Mouse (Mus musculus) bone marrow macrophage, adult 2 months (primary cell): ENCODE data around the gene Zfp324. TPM values are rescaled to one million over a fixed set of nuclear protein-coding genes. Genes with fewer than 3 reads are reported as not detected.
"Not testable (repeated sequence)": the region's sequence is repeated elsewhere in the genome, so short reads cannot be mapped to it uniquely, and the experiment has no call there.

Experiments
- H3K27ac ChIP-seq: 2 replicates; pipeline ENCODE4 v1.5.1; 2012; ENCODE audit warnings: low read depth, low read length; ENCODE audit not compliant: insufficient read depth
- H3K4me1 ChIP-seq: 2 replicates; pipeline ENCODE4 v1.6.1; 2012; ENCODE audit warnings: low read length; ENCODE audit not compliant: control insufficient read depth, insufficient read depth
- H3K4me3 ChIP-seq: 2 replicates; pipeline ENCODE4 v1.5.1; 2012; ENCODE audit warnings: mild to moderate bottlenecking, low read length, moderate library complexity; ENCODE audit not compliant: insufficient read depth
- CTCF ChIP-seq: IDR thresholded peaks from 2 replicates; pipeline ENCODE4 v1.5.1; 2012; ENCODE audit warnings: low read depth, mild to moderate bottlenecking, low read length, moderate library complexity
- POLR2A ChIP-seq: IDR thresholded peaks from 2 replicates; pipeline ENCODE4 v1.6.1; 2012; ENCODE audit warnings: mild to moderate bottlenecking, low read depth, low read length, borderline replicate concordance
- polyA plus RNA-seq: library from polyadenylated mRNA; stranded (reverse); fragments of >200 nt; gene quantifications from 2 replicates; pipeline ENCODE4 v1.2.4, GENCODE M21; 2012; ENCODE audit not compliant: missing spikeins, insufficient read depth, insufficient read length

The Zfp324 gene
- 3.8 and 3.9 TPM in 2 replicates for polyA plus RNA-seq

DNA sequence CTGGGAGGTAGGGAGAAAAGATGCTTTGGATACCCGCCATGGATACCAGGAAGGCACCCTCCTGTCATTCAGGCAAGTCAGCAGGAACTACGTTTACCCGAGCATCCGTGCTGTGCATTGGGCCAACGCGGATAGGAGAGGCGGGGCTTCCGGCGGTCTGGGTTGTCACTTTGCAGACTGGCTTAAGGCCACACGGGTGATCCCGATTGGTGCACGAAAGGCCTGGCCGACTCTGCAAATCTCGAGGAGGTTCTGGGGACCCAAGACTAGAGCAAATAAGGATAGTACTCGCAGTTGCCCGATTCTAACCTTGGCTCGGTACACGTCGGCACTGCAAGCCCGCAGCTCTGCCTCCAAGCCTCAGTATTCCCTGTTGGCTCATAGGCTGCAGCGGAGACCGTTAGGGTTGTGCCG lies at the start of gene Zfp324:
Zfp324 (plus strand) TSS at position 161 of the 414 bp plus-strand sequence.
- Histone ChIP-seq H3K27ac (peak within 1 kb of the TSS; percentile 74), H3K4me1 (peaks cover 28% of the 10 kb centered on the region), H3K4me3 (peak within 1 kb of the TSS; percentile 85)
- no peak for TF ChIP-seq POLR2A
- no peak for TF ChIP-seq CTCF

DNA sequence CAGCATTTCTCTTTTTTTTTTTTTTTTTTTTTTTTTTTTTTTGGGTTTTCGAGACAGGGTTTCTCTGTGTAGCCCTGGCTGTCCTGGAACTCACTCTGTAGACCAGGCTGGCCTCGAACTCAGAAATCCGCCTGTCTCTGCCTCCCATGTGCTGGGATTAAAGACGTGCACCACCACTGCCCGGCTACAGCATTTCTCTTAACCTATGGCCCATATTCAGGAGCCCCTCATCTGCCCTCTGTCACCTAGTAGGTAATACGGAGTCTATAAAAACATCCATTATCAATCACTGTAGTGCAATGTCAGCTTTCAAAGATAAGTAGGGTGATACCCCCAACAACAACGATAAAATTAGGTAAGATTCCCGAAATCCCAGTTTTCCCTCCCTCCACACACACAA lies 45.1 kb upstream of the Zfp324 start:
- not testable (repeated sequence) for H3K27ac ChIP-seq, H3K4me3 ChIP-seq, H3K4me1 ChIP-seq

DNA sequence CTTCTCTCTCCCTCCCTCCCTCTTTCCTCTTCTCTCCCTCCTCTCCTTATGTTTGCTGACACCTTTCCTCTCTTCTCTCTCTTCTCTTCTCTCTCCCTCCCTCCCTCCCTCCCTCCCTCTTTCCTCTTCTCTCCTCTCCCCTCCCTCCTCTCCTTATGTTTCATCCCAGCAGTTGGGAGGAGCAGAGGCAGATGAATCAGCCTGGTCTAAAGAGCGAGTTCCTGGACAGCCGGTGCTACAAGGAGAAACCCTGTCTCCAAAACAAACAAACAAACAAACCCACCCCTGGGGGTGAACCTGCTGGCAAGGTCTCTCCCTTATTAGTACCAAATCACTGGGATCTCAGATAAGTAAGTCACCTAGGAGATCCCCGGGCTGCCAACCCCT lies 44.3 kb upstream of the Zfp324 start:
- Histone ChIP-seq H3K4me1 (peaks cover 3% of the 10 kb centered on the region; the same call in 1 of the 2 replicates), H3K4me3 (peak overlapping the region; percentile 74), H3K27ac (peak overlapping the region; percentile 95)
- TF ChIP-seq CTCF (no peak), POLR2A (no peak)

DNA sequence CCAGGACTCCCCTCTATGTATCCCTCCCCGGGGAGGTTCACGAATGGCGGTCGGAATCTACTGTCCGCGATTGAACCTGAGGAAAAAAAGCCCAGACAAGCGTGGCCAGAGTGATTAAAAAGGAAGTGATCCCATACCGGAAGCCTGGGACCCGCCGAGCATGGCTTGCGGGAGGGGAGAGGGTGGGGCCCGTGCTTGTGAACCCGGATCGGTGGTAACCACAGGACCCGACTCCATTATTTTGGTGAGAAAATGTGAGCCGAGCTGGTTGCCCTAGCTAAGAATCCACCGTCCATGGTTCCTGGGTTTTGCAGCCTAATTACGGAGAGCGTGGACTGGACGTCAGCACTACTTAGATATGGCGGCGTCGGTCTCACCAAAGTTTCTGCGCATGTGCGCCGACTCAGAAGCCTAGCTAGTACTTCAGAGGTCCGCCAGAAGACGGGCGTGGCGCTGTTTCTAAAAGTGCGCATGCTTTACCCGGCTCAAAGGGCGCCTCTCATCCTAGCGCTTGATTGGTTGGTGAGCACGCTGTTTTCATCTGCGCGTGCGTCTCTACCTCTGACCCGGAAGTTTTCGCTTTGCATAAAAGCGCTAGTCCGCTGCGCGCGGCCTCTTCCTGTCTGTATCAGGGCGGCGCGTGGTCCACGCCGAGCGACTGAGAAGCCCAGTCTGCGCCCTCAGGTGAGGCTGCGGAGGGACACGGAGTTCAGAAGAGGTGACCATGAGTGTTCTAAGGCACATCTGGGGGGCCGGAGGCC lies 43.8 kb upstream of the Zfp324 start, which contains the start of gene Rps5:
Rps5 (plus strand) TSS at position 586 of the 761 bp plus-strand sequence.
- Histone ChIP-seq H3K4me3 (peak within 1 kb of the TSS; percentile 95), H3K27ac (peak within 1 kb of the TSS; percentile 95), H3K4me1 (peaks cover 3% of the 10 kb centered on the region; the same call in 1 of the 2 replicates)
- 0 out of 2 replicates have a peak, but pooled peaks have one; percentile 14 for TF ChIP-seq CTCF
- peak; percentile 72 for TF ChIP-seq POLR2A

DNA sequence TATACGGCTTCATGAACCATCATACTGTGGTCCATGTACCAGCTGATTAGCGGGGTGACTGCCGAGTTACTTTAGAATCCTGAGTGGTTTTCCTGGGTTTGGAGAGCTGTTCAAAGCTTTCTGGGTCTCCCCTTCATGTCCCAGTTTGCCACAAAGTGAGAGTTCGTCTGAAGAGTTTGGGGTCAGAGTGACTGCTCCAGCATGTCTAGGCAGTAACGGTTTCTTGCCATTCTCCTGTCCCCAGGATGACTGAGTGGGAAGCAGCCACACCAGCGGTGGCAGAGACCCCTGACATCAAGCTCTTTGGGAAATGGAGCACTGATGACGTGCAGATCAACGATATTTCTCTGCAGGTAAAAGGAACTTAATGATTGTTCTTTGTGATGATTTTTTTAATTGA lies 42.9 kb upstream of the Zfp324 start:
- Histone ChIP-seq H3K4me3 (peak overlapping the region; percentile 95), H3K4me1 (peaks cover 3% of the 10 kb centered on the region; the same call in 1 of the 2 replicates), H3K27ac (peak overlapping the region; percentile 62)
- no peak for TF ChIP-seq POLR2A
- TF ChIP-seq CTCF, result no peak

DNA sequence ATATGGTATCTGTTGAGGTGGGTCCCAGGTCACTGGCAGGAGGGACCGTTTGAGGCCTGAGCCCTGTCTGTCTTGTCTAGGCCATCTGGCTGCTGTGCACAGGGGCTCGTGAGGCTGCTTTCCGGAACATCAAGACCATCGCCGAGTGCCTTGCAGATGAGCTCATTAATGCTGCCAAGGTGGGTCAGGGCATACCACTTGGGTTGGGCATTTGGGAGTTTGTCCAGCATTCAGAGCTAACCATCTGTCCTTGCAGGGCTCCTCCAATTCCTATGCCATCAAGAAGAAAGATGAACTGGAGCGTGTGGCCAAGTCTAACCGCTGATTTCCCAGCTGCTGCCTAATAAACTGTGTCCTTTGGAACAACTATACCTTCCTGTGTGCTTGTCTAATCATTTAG lies 39.3 kb upstream of the Zfp324 start:
- H3K4me1 ChIP-seq, result no peaks in the 10 kb centered on the region
- no peak overlapping the region for H3K4me3 ChIP-seq
- no peak overlapping the region for H3K27ac ChIP-seq
- TF ChIP-seq POLR2A (no peak), CTCF (no peak)

DNA sequence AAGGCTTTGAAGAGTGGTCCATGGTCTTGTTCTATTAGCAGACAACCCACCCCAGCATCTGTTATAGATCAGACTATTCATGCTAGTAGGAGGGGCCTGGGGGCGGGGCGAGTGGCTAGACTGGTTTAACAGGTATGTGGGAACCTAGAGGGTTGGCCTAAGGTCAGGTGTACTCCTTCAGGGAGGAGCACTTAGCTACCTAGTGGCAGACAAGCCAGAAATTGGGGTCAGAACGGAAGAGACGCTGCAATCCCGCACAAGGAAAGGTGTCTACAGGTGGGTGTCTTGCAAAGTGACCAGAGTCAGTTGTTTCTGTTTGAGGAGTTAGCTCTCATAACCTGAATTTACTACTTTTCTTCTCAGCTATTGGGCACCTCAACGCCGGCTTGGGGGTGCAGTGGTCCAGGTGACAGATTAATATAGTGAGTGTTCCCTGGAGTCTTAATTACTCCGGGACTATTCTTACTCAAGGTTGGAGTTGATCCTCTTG lies 38.4 kb upstream of the Zfp324 start, which contains the start of gene Rnf225:
Rnf225 (plus strand) TSS at position 226 of the 490 bp plus-strand sequence.
- TF ChIP-seq CTCF (no peak), POLR2A (no peak)

DNA sequence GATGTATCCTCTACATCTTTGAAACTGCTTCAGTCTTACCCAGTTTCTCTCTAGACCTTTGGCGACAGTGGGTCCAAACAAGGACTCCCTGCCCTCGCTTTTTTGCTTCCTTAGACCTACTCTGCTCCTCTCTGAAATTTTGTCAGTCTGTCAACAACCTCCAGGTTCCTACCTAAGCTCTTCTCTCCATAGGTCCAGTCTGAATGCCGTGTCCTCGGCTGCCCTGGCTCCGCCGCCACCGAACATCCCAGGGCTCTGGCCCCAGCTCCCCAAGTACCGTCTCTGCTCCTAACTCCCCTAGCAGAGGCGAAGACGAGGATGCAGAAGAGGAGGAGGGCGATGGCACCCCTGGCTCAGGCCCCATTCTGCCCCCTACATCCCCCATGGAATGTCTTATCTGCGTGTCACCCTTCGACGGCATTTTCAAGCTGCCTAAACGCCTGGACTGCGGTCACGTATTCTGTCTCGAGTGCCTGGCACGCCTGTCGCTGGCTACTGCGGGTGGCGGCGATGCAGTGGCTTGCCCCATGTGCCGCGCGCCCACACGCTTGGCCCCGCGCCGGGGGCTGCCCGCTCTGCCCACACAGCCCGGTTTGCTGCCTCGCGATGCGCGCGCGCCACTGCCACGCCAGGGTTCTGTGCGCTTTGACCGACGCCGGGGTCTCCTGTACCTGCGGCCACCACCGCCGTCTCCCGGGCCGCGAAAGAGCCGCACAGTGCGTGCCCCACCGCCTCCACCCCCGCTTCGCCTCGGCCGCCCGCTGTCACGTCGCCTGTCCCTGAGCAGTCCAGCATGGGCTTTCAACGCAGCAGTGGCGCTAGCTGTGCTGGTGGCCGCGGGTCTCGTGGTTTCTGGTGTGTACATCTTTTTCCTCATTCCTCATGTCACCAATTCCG lies 37.7 kb upstream of the Zfp324 start:
- no peak overlapping the region for H3K4me3 ChIP-seq
- no peaks in the 10 kb centered on the region for H3K4me1 ChIP-seq
- no peak overlapping the region for H3K27ac ChIP-seq
- no peak for TF ChIP-seq CTCF
- no peak for TF ChIP-seq POLR2A

More for the DNA sequence above, 38.4 kb upstream of the Zfp324 start, which contains the start of gene Rnf225:
- Histone ChIP-seq H3K4me3 (no peak within 1 kb of the TSS), H3K4me1 (no peaks in the 10 kb centered on the region), H3K27ac (no peak within 1 kb of the TSS)

DNA sequence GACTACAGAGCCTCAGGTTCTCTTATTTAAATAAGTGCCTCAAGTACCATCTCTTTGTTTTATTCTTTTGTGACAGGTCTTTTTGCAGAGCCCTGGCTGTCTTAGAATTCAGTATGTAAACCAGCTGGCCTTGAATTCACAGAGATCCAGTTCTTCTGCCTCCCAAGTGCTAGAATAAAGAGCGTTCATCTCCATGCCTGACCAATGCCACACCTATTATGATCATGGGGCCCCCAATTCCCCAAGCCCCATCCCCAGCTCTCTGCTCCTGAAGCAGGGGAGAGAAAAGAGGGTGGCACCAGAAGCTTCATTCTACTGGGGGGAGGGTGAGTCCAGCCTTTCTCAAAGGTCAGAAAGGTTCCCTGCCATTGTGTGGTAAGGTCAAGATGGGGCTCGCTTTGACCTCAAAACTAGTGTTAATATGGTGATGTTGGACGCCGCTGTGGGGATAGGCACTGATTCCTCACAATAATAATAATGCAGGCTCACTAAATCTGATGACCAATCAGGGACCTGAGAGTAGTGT lies 32.0 kb upstream of the Zfp324 start:
- no peak for TF ChIP-seq POLR2A
- no peak for TF ChIP-seq CTCF
- Histone ChIP-seq H3K4me3 (no peak overlapping the region), H3K4me1 (no peaks in the 10 kb centered on the region), H3K27ac (no peak overlapping the region)

DNA sequence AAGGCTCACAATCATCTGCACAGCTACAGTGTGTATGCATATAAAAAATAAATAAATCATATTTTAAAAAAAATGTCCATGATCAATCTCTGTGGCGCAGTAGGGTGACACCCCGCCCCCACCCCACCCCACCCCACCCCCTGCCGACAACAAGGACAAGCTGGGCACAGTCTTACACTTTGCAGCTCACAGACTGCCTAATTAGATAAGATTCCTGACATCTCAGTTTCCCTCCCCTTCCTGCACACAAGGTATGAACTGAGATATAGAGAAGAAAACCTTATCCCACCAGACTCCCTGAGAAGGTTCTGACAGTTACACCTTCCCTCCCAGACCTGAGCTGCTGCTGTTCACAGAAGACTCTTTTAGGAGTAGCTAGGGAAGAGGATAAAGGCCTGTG lies 30.8 kb upstream of the Zfp324 start:
- H3K27ac ChIP-seq, result no peak overlapping the region
- TF ChIP-seq CTCF, result no peak
- no peak for TF ChIP-seq POLR2A
- no peak overlapping the region for H3K4me3 ChIP-seq
- no peaks in the 10 kb centered on the region for H3K4me1 ChIP-seq

DNA sequence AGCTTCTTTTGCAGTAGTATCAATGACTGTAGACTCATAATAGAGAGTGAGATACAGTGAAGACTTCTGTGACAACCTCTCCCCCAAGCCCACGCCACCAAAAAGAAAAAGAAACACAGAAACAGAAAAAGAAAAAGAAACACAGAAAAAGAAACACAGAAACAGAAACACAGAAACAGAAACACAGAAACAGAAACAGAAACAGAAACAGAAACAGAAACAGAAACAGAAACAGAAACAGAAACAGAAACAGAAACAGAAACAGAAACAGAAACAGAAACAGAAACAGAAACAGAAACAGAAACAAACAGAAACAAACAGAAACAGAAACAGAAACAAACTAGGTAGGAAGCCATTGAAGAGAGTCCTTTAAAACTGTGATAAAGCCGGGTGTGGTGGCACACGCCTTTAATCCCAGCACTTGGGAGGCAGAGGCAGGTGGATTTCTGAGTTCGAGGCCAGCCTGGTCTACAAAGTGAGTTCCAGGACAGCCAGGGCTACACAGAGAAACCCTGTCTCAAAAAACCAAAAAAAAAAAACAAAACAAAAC lies 28.3 kb upstream of the Zfp324 start:
- not testable (repeated sequence) for H3K27ac ChIP-seq, H3K4me1 ChIP-seq, H3K4me3 ChIP-seq
